In the genomic region with DNA sequence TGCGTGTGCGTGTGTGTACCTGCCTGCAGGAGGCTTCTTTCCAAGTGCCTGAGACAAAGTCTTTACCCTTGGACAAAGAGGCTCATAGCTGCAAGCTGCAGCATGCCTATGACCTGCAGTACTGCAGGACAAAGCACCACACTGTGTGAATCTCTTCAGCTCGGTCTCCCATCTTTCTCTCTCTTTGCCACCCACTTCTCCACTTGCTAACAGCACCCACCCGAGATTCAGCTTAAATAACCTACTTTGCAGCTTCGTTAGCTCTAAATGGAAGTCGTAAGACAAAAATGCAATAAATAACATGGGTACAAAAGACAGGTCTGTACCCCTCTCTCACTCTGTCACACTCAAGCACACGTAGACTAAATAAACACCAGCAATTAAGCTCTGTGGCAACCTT, we compare ENCODE assay signal across 24 mouse cellular contexts.
DNase-seq lines count a peak whose midpoint lies in the region; ATAC-seq and TF ChIP-seq lines count a peak whose summit lies in the region.
"Had no signal": no experiment of that assay in that cellular context is flagged by ENCODE, and none has a peak within 500 bp of the region (broad histone marks: within the 10 kb centered on the region; RNA-seq: fewer than 3 reads in every experiment).

No protein-coding gene starts in this region.

- no peak overlapping the region for H3K4me2 ChIP-seq in intestine, embryonic 14.5 days (ENCODE audit: low read length)
- H3K4me2 ChIP-seq in intestine, postnatal 0 days (replicated peaks; ENCODE audit: low read depth) = no peak overlapping the region
- H3K4me2 ChIP-seq: embryonic facial prominence, embryonic 12.5 days; forebrain, embryonic 13.5 days; forebrain, embryonic 15.5 days had no signal

- no peaks in the 10 kb centered on the region for H3K4me1 ChIP-seq in intestine, embryonic 14.5 days (replicated peaks; ENCODE audit: control insufficient read depth, insufficient read depth, low read length)
- H3K4me1 ChIP-seq in intestine, postnatal 0 days (replicated peaks; ENCODE audit: control insufficient read depth, insufficient read depth, low read length) = no peaks in the 10 kb centered on the region
- H3K4me1 ChIP-seq: embryonic facial prominence, embryonic 12.5 days; forebrain, embryonic 13.5 days; forebrain, embryonic 15.5 days had no signal

- intact Hi-C loops in left cerebral cortex, postnatal 14 days (cut with DNase I) = no loop called here
- intact Hi-C loops in left cerebral cortex, postnatal 4 days (cut with DNase I) = no loop called here

- H3K9me3 ChIP-seq in intestine, embryonic 14.5 days (ENCODE audit: control insufficient read depth, low read length) = no peaks in the 10 kb centered on the region
- no peaks in the 10 kb centered on the region for H3K9me3 ChIP-seq in intestine, postnatal 0 days (ENCODE audit: control insufficient read depth)
- H3K9me3 ChIP-seq: embryonic facial prominence, embryonic 10.5 days; embryonic facial prominence, embryonic 12.5 days; forebrain, embryonic 13.5 days; forebrain, embryonic 15.5 days had no signal

- H3K36me3 ChIP-seq in intestine, embryonic 14.5 days (ENCODE audit: control insufficient read depth, insufficient read depth, low read length) = no peaks in the 10 kb centered on the region
- H3K36me3 ChIP-seq in intestine, postnatal 0 days (ENCODE audit: control insufficient read depth, insufficient read depth) = no peaks in the 10 kb centered on the region
- H3K36me3 ChIP-seq: embryonic facial prominence, embryonic 10.5 days; embryonic facial prominence, embryonic 12.5 days; forebrain, embryonic 15.5 days; G1E had no signal

- H3K4me3 ChIP-seq in intestine, embryonic 14.5 days (ENCODE audit: low read depth, low read length) = no peak overlapping the region
- no peak overlapping the region for H3K4me3 ChIP-seq in intestine, postnatal 0 days (ENCODE audit: low read depth, low read length)
- H3K4me3 ChIP-seq: embryonic facial prominence, embryonic 10.5 days; embryonic facial prominence, embryonic 12.5 days; forebrain, embryonic 13.5 days; forebrain, embryonic 15.5 days had no signal

- H3K9ac ChIP-seq in intestine, embryonic 14.5 days (ENCODE audit: low read length) = no peak overlapping the region
- no peak overlapping the region for H3K9ac ChIP-seq in intestine, postnatal 0 days (ENCODE audit: low read depth, low read length)
- H3K9ac ChIP-seq: embryonic facial prominence, embryonic 12.5 days; forebrain, embryonic 13.5 days; forebrain, embryonic 15.5 days had no signal

- ATAC-seq in frontal cortex, adult (ENCODE audit: low TSS enrichment) = peak; percentile 85
- ATAC-seq in intestine, embryonic 14.5 days (replicated peaks; ENCODE audit: low FRiP score, low TSS enrichment, low read depth) = no peak
- no peak for ATAC-seq in intestine, postnatal 0 days
- ATAC-seq: CD4-positive, CD25-positive, alpha-beta regulatory T cell, adult 4 months; forebrain, embryonic 13.5 days; forebrain, embryonic 15.5 days had no signal

- no peak for DNase-seq in frontal cortex, postnatal 25 days (ENCODE audit: low spot score in 2 of 2)
- peak; percentile 32 for DNase-seq in intestine, embryonic 14.5 days (ENCODE audit: low spot score)
- DNase-seq in left cerebral cortex, postnatal 14 days (ENCODE audit: low spot score in 2 of 2) = peak; percentile 29 to 52
- DNase-seq in left cerebral cortex, postnatal 4 days = no peak
- DNase-seq in brain, adult 2 months (ENCODE audit: low read depth, low spot score) = peak; percentile 69
- DNase-seq in gastrocnemius, postnatal 10 days = no peak
- DNase-seq: adrenal gland, adult 2 months; adrenal gland, postnatal 10 days; adrenal gland, postnatal 25 days; B cell, adult 2 months; cerebellum, adult 11-12 months; cerebellum, adult 2 months; cerebellum, adult 9-10 months; cerebellum, postnatal 10 days; cerebellum, postnatal 25 days had no signal

- TF ChIP-seq CTCF in intestine, postnatal 0 days (IDR thresholded peaks at IDR 0.05; ENCODE audit: low read depth) = no peak

- H3K27me3 ChIP-seq in intestine, embryonic 14.5 days (replicated peaks; ENCODE audit: control insufficient read depth, insufficient read depth, low read length) = no peaks in the 10 kb centered on the region
- no peaks in the 10 kb centered on the region for H3K27me3 ChIP-seq in intestine, postnatal 0 days (replicated peaks; ENCODE audit: control insufficient read depth, insufficient read depth, low read length)
- H3K27me3 ChIP-seq: CH12.LX; embryonic facial prominence, embryonic 12.5 days; forebrain, embryonic 13.5 days; forebrain, embryonic 15.5 days had no signal

- 65% methylated on average over 6 of the region's 7 CpGs for WGBS in intestine, embryonic 14.5 days
- WGBS in intestine, postnatal 0 days = 69% methylated on average over 7 of the region's 7 CpGs

- H3K27ac ChIP-seq in intestine, embryonic 14.5 days (ENCODE audit: low read depth) = no peak overlapping the region
- H3K27ac ChIP-seq in intestine, postnatal 0 days (ENCODE audit: low read depth, low read length) = no peak overlapping the region
- H3K27ac ChIP-seq: embryonic facial prominence, embryonic 10.5 days; embryonic facial prominence, embryonic 12.5 days; forebrain, embryonic 13.5 days; forebrain, embryonic 15.5 days had no signal

Comparison
In these comparisons a context has a peak if more than half of its experiments do, and no peak if none do; other contexts are left out.
1. DNase-seq: peak in intestine, embryonic 14.5 days (single experiment), left cerebral cortex, postnatal 14 days (2 of 2) and brain, adult 2 months (single experiment); none in frontal cortex, postnatal 25 days (0 of 2), left cerebral cortex, postnatal 4 days (single experiment) and gastrocnemius, postnatal 10 days (single experiment).